Mouse (Mus musculus): ENCODE measurements around the gene Sept10.

Gene Sept10

GRCm38 (mm10) chr10:59225137-59225536 is 3.5 kb upstream of the Sept10 start:
- no peak for DNase-seq (ENCODE audit: low spot score)

GRCm38 (mm10) chr10:59223890-59224289 is 2.2 kb upstream of the Sept10 start:
- no peak for DNase-seq (ENCODE audit: low spot score)

DNA sequence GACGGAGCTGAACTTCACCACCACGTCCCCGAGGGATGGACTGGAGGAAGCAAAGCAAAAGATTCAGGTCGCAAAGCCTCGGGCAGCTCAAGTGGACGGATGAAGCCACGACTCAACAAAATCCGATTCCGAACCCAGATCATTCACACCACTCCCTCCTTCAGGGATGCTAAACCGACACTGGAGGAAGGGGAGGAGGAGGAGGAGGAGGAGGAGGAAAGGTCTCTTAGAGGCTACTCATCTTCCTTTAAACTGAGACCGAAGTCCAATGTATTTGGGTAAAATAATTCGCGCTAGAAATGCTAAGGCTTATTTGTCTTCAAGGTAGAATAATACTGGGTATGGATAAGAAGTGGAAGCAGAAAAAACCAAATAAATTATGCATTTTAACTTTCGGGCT is 1.7 kb upstream of the Sept10 start:
- no peak for DNase-seq (ENCODE audit: low spot score)

DNA sequence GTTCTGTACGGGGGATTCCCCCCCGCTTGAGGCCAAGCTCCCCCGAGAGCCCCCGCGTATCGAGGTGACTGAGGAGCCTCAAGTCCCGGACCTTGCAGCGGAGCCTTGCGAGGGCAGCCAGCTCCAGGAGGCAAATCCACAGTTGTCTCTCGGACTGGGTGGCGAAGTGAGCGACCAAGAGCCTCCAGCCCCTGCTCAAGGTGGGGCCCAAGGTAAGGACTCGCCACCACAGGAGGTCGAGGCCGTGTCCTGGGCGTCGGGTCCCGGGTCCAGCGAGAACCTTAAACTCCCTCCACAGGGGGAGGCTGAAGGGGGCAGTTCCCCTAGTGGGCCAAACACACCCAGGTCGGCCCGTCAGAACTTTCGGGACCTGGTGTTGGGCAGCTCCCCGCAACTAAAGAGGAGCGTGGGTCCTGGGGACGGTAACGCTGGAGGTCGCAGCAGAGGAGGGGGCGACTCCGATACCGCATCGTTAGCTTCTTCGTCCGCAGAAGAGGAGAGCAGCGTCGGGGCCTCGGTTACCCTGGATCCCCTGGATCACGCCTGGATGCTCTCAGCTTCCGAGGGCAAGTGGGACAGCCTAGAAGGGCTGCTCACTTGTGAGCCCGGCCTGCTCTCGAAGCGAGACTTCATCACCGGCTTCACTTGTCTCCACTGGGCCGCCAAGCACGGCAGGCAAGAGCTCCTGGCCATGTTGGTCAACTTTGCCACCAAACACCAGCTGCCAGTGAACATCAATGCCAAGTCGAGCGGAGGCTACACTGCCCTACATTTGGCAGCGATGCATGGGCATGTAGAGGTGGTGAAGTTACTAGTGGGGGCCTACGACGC is 839 bp upstream of the Sept10 start:
- DNase-seq (ENCODE audit: low spot score), result no peak

DNA sequence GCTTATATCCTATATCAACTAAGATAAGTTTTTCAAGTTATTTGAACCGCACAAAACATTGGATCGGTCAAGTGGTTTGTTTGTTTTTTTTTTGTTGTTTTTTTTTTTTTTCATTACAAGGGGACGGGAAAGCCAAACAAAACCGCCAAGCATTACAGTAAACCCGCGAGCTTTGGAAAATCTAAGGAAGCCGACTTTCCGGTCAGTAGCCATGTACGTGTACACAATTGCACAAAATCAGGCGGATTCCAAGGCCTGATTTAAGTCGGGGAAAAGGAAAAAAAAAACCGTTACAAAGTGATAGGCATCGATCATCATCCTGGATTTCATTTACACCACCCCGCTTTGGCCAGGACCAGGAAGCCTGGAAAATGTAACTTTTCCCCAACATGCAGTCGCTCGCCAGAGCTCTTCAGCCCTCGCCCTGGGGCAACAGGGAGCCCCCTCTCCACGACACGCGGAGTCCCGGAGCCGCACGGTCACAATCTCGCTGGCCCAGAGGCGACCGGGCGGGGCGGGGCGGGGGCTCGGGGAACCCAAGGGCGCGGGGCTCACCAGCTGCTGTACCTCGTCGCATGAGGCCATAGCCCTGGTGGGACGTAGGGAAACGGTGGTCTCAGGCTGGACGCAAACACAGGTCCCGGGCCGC is 699 bp downstream of the Sept10 start:
- DNase-seq (ENCODE audit: low spot score), result peak; percentile 11

GRCm38 (mm10) chr10:59200011-59200410 is 21.6 kb downstream of the Sept10 start:
- no peak for DNase-seq (ENCODE audit: low spot score)

GRCm38 (mm10) chr10:59196763-59197162 is 24.9 kb downstream of the Sept10 start:
- DNase-seq (ENCODE audit: low spot score), result no peak

DNA sequence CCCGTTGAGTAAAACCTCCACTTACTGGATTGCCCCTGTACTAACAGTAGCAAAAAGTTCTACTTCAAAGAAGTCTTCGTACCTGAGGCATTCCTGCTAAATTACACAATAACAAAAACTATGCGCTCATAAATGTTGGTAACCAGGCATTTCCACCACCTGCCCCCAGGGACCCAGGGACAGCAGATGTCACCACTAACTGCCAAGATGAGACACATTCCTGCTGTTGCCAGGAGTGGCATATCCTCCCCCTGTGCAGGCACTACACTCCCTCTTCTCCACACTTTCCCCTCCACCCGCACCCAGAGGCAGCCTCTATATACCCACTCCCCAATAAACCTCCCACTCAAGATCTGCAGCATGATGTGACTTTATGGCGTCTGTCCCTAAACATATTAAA is 26.8 kb downstream of the Sept10 start:
- no peak for DNase-seq (ENCODE audit: low spot score)

GRCm38 (mm10) chr10:59182306-59182705 is 39.3 kb downstream of the Sept10 start:
- DNase-seq (ENCODE audit: low spot score), result no peak

- no peak for DNase-seq (ENCODE audit: low spot score)
Observed at GRCm38 (mm10) chr10:59179620-59180019, 42.0 kb downstream of the Sept10 start.

DNA sequence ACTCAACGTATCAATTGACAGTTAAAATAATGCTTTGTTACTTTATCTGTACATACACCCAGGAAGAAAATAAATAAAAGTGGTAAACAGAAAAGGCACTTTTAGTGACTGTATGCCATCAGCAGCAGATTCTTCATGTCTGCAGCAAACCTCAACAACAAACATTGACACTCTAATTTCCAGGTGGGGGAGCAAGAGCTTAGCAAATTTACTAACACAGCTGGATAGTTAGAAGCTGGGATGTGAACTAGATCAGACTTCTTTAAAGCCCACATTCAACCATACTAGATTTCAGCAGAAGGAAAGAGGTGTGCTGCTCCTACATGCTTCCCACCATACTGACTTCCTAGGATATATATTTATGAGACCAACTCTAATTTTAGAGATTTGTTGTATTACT is 49.1 kb downstream of the Sept10 start:
- no peak for DNase-seq (ENCODE audit: low spot score)

GRCm38 (mm10) chr10:59171042-59171441 is 50.6 kb downstream of the Sept10 start:
- DNase-seq (ENCODE audit: low spot score), result no peak

DNA sequence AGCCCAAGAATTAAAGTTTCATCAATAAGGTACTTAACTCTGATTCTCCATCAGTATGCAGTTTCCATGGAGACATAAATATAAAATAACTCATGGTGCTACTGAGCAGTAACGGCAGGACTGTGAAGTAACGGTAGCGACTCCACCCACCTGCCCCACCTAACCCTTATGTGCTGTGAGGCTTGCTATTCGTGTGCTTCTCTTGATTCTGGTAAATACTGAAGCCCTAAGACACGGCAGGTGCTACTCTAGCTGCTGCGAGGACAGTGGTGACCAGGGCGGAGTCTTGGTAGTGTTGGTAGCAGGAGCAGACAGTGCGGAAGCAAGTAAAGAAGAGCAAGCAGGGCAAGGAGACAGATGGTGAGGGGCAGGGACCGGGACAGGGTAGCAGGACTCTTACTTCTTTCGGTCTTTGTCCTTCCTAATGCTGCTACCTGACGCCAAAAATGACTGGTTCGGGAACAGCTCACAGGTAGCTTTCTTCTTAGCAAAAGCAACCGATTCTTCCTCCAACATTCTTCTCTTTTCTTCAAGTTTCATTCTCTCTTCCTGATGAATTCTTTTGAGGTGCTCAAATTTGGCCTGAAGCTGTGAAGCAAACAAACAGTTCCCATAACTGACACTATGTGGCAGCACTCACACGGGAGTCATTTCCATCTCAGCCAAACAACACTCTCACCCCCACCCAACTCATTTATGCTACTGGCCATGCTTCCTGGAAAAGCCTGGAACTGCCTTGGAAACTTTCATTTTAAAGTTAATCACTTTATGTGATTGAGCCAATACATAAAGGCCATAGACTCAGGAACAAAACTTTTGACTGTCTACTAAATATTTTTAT is 55.3 kb downstream of the Sept10 start:
- no peak for DNase-seq (ENCODE audit: low spot score)

DNA sequence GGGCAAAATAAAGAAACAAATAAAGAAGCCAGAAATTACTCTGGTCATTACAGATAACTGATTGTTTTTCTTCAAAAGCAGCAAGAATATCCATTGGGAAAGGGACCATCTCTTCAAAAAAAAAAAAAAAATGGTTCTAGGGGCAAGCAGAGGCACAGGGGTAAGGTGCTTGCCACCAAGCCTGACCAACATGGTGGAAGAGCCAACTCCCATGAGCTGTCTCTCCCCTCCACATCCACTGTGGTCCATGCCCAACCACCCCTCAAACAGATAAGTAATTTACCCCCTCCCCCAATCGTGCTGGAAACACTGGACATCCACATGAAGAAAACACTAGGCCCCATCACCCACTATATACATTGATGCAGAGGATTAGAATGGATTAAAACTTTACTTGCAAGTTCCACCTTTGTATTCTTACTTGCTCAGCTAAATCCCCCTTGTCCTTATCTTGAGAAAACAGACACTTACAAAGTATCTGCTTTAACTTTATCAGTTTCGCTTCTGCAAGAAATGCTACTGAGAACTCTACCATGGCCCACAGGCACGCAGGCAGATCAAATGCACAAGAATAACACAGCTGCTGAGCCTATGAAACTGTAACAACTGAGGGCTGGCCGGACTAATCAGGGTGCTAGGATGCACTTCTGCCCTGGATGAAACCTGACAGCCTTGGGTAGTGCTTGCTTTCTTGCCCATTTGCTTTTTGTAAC is 59.3 kb downstream of the Sept10 start:
- no peak for DNase-seq (ENCODE audit: low spot score)

DNA sequence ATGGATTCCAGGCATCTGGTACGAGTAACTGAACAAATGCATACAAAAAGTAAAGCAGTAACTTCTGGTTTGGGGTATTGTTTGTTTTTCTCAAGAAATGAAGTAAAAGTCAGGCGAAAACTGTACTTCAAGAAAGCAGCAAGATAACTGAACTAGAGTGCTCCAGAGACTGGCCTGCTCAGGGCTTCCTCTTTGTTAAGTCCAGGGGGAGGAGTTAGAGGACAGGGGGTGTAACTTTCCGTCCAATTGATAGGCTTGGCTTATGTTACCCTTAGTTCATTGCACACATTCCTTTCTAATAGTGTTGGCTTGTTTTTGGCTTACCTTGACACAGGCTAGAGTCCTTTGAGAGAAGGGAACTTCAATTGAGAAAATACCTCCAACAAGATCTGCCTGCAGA is 63.0 kb downstream of the Sept10 start:
- DNase-seq (ENCODE audit: low spot score), result no peak

- DNase-seq (ENCODE audit: low spot score), result no peak
Observed at GRCm38 (mm10) chr10:59152544-59153081, 69.0 kb downstream of the Sept10 start.

DNA sequence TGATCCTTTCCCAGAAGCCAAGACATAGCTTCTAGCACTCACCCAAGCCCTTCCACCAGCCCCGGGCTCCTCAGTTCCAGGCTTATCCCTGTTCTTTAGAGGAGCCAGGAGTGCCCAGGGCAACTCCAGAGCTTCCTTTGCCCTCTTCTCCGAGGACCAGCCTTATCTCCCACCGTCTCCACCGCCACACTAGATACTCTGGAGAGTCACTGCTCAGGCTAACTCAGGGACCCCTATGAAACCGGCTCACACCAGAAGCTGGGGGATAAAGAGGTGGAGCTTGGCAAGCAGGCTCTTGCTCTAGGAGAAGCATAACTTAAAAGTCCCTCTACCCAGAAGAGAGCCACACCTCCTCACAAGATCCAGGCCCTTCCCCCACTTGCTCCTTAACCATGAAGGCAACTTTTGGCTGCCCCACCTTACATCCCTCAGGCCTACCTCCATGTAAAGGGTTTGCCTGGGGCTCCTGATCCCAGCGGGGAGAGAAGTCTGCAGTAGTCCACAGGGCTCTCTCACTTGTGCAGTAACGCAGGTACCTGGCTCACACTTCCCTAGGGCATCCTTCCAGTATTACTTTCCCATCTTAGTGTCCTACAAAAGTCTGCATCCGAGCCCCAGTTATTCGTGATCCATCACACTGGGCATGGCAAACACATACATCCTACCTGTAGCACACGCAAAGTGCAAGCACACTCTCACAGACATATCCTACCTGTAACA is 70.5 kb downstream of the Sept10 start:
- no peak for DNase-seq (ENCODE audit: low spot score)

DNA sequence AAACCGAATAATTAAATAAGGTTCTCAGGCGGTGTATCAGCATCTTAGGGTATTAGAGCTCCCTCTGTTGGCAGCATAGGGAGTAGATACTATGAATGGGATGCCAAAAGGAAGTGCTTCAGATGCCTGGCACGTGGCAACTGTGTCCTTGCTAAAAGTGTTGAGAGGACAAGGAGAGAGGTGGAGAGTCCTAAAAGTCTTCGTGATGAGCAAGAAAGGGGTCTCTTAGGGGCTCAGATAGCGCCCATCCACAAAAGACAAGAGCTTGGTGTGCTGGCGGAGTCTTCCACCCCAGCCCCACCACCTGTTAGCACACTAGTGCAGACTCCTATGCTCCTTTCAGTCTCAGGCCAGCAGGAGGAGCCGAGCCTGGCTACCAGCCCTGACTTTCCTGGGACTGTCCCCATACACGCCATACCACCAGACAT is 71.7 kb downstream of the Sept10 start:
- no peak for DNase-seq (ENCODE audit: low spot score)

DNA sequence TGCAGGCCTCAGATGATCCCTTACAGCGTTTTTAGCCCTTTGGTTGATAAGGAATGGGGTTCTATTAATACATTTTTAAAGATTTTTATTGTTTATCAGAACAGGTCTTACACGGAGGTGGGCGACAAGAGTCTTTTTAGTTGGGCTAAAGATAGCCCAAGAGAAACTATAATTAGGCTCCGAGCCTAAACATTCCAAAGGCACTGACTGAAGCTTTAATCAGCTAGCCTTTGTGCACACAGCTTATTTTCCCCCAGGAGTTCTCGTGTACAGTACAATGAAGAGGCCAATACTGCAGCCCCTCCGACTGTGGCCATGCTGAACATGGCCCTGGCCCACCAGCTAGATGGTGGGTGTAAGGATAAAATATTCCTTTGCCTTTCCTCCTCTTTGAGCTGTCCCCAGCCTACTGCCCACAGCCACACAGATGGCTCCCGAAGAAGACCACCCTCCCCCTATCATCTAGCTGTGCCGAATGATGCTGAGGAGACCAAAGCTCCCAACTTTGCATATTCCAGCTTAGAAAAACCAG is 88.1 kb downstream of the Sept10 start:
- DNase-seq (ENCODE audit: low spot score), result no peak

GRCm38 (mm10) chr10:59131926-59132628 is 89.6 kb downstream of the Sept10 start:
- no peak for DNase-seq (ENCODE audit: low spot score)

All from urinary bladder, postnatal 10 days (tissue).